Mouse (Mus musculus): ENCODE measurements around the gene Tmem18.

DNA sequence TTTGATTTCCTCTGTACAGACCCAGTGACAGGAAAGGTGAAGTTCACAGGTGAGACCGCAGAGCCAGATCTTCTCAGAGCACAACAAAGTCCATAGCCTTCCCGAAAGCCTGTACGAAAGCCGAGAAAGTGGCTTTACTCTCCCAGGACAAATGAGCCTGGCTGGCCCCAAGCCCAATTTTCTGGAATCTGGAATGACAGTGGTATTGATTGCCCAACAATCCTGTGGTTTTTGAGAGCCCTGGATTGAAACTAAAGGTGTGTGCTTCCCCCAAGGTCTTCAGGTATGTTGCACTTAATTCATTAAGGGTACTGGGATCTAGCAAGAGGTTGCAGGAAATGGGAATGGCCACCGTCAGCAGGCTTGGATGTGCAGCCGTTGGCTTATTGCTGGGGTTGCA lies 21.7 kb downstream of the Tmem18 start:
- TF ChIP-seq POLR2A (IDR thresholded peaks at IDR 0.05; ENCODE audit: low read depth, low read length) (no peak), CTCF (IDR thresholded peaks at IDR 0.05; ENCODE audit: borderline replicate concordance, insufficient read depth, low read length) (no peak)

Measured in embryonic fibroblast, embryonic 13.5 days (primary cell).